Mouse (Mus musculus) embryonic facial prominence, embryonic 11.5 days (tissue): Measurements from ENCODE around the gene Olfr1381. TPM values are rescaled to one million over a fixed set of nuclear protein-coding genes. Genes with fewer than 3 reads are reported as not detected.
"Not testable (repeated sequence)": the region's sequence is repeated elsewhere in the genome, so short reads cannot be mapped to it uniquely, and the experiment has no call there.

Experiments
- ATAC-seq: fragments of 200-750 bp; cut with Nextera tagmentation; replicated peaks from 2 replicates; pipeline ENCODE4 v1.8.0; 2017; ENCODE audit warnings: low read depth; ENCODE audit not compliant: insufficient number of reproducible peaks, low FRiP score, low TSS enrichment
- DNase-seq: peaks from one replicate; pipeline ENCODE4 v3.0.0-alpha.2; 2015; ENCODE audit warnings: low spot score
- H3K27ac ChIP-seq: fragments of 300-500 bp; sonication (generic); replicated peaks from 2 replicates; pipeline ENCODE4 v1.5.1; 2014; ENCODE audit warnings: mild to moderate bottlenecking, low read depth, low read length, control low read depth
- H3K27me3 ChIP-seq: fragments of 300-500 bp; sonication (generic); 2 replicates; pipeline ENCODE4 v1.6.1; 2014; ENCODE audit warnings: mild to moderate bottlenecking, low read length, moderate library complexity, mixed read lengths; ENCODE audit not compliant: control insufficient read depth, insufficient read depth
- H3K36me3 ChIP-seq: fragments of 300-500 bp; sonication (generic); replicated peaks from 2 replicates; pipeline ENCODE4 v1.6.1; 2014; ENCODE audit warnings: low read depth, mild to moderate bottlenecking, low read length, moderate library complexity, mixed read lengths; ENCODE audit not compliant: control insufficient read depth, insufficient read depth
- H3K4me1 ChIP-seq: fragments of 300-500 bp; sonication (generic); 2 replicates; pipeline ENCODE4 v1.6.1; 2014; ENCODE audit warnings: low read length, mixed read lengths; ENCODE audit not compliant: control insufficient read depth, insufficient read depth
- H3K4me2 ChIP-seq: fragments of 300-500 bp; sonication (generic); 2 replicates; pipeline ENCODE4 v1.6.1; 2014; ENCODE audit warnings: low read depth, mild to moderate bottlenecking, control low read depth, low read length, moderate library complexity
- H3K4me3 ChIP-seq: fragments of 300-500 bp; sonication (generic); 2 replicates; pipeline ENCODE4 v1.5.1; 2014; ENCODE audit warnings: low read depth, low read length, control low read depth
- H3K9ac ChIP-seq: fragments of 300-500 bp; sonication (generic); replicated peaks from 2 replicates; pipeline ENCODE4 v1.6.1; 2014; ENCODE audit warnings: mild to moderate bottlenecking, control low read depth, low read length
- H3K9me3 ChIP-seq: fragments of 300-500 bp; sonication (generic); replicated peaks from 2 replicates; pipeline ENCODE4 v1.6.1; 2016; ENCODE audit warnings: mild to moderate bottlenecking, low read length, inconsistent platforms, mixed read lengths; ENCODE audit not compliant: control insufficient read depth
- WGBS: fragments of 180-500 bp; shearing (Covaris S2); extraction: QIAGEN DNeasy Blood & Tissue Kit; methylation state at CpG from one replicate; pipeline ENCODE4 v1.1.7; 2014; 5-methylcytosine and 5-hydroxymethylcytosine counted together
- polyA plus RNA-seq: library from polyadenylated mRNA; unstranded; fragments of >200 nt; fragmentation: Nextera tagmentation; extraction: Ambion mirVana; gene quantifications from 2 replicates; pipeline ENCODE4 v1.2.1, GENCODE M21; 2014

Olfr1381 gene
- polyA plus RNA-seq, result not detected in 2 replicates

DNA sequence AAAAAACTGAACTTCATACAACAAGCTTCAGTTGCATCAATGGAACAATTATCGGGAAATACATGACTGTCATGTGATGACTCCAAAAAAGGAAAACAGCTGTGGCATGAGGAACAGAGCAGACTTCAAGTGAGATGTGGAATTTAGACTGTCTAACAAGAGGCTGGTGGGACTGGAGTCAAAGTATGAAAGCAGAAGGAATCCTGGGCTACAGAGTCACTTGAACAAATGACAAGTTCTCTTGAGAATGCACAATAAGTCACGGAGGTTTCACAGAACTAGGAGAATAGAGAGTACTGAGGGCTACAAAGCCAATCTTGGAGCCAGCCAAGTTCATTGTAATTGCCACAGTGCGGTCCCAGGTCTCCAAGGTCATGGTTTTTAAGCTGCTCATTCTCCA, at the start of gene Olfr1381:
Olfr1381 (plus strand) TSS at position 301 of the 400 bp plus-strand sequence.
- not testable (repeated sequence) for H3K9me3 ChIP-seq, H3K36me3 ChIP-seq, ATAC-seq, H3K27ac ChIP-seq, H3K4me1 ChIP-seq, H3K4me3 ChIP-seq, H3K27me3 ChIP-seq, DNase-seq, H3K9ac ChIP-seq, H3K4me2 ChIP-seq
- WGBS, result 74% methylated on average over 3 of the region's 3 CpGs

DNA sequence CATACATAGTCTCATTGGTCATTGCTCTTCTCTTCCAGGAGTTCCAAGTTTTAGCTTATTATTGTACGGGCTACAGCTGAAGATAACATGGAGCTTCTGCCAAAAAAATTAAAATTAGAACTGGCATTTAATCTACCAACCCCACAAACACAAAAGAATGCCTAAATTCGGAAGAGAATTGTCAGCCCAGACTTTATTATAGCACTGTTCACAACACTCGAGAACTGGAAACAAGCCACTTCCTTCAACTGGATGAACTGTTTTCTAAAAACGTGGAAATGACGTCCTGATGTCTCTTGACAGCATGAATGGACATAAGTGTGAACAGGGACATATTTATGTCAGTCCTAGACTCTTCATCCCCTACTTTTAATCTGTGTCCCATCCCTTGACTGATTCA, 25.2 kb upstream of the Olfr1381 start:
- ATAC-seq (no peak), DNase-seq (no peak)
- Histone ChIP-seq H3K27ac (no peak overlapping the region), H3K4me1 (no peaks in the 10 kb centered on the region), H3K27me3 (no peaks in the 10 kb centered on the region), H3K4me2 (no peak overlapping the region), H3K4me3 (no peak overlapping the region), H3K9me3 (no peaks in the 10 kb centered on the region), H3K9ac (no peak overlapping the region), H3K36me3 (no peaks in the 10 kb centered on the region)
- WGBS, result 71% methylated on average over 5 of the region's 5 CpGs

DNA sequence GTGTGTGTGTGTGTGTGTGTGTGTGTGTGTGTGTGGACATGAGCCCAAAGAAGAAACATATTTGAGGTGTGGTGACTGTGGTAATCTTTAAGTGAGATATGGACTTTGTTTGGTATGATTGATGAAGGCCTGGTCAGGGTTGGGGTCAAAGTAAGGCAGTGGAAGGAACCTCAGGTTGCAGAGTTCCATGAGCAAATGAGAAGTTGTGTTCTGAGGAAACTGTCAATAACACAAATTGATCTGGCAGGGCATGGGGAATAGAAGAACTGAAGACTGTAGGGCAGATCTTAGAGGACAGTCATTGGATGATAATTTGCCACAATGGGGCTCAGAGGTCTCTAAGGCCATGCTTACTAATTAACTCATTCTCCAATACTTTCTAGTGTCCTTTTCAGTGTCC, 23.9 kb upstream of the Olfr1381 start, which contains the start of gene Olfr1383:
Olfr1383 (plus strand) TSS at position 301 of the 400 bp plus-strand sequence.
- no peak for DNase-seq
- Histone ChIP-seq H3K9ac (no peak within 1 kb of the TSS), H3K27ac (no peak within 1 kb of the TSS), H3K9me3 (no peaks in the 10 kb centered on the region), H3K36me3 (no peaks in the 10 kb centered on the region), H3K4me2 (no peak within 1 kb of the TSS), H3K27me3 (no peaks in the 10 kb centered on the region), H3K4me1 (no peaks in the 10 kb centered on the region), H3K4me3 (no peak within 1 kb of the TSS)
- ATAC-seq, result no peak

DNA sequence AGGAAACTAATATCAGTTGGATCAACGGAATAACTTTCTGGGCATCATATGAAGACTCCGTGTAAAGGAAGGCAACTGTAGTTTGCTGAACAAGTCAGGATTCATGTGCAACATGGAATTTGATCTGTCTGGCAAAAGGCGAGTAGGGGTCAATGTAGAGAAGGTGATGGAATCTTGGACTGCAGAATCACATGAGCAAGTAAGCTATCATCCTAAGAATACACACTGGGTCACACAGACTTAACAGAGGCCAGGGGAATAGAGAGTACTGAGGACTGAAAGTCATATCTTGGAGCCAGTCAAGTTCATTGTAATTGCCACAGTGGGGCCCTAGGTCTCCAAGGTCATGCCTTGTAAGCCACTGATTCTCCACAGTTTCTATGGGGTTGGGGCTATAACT, 15.3 kb upstream of the Olfr1381 start, which contains the start of gene Olfr1382:
Olfr1382 (plus strand) TSS at position 301 of the 400 bp plus-strand sequence.
- H3K4me1 ChIP-seq, result no peaks in the 10 kb centered on the region
- no peak within 1 kb of the TSS for H3K4me2 ChIP-seq
- no peaks in the 10 kb centered on the region for H3K27me3 ChIP-seq
- no peak within 1 kb of the TSS for H3K9ac ChIP-seq
- no peak within 1 kb of the TSS for H3K27ac ChIP-seq
- H3K36me3 ChIP-seq, result no peaks in the 10 kb centered on the region
- no peaks in the 10 kb centered on the region for H3K9me3 ChIP-seq
- no peak within 1 kb of the TSS for H3K4me3 ChIP-seq
- 85% methylated on average over 3 of the region's 3 CpGs for whole genome bisulfite sequencing
- no peak for DNase-seq
- no peak for ATAC-seq

DNA sequence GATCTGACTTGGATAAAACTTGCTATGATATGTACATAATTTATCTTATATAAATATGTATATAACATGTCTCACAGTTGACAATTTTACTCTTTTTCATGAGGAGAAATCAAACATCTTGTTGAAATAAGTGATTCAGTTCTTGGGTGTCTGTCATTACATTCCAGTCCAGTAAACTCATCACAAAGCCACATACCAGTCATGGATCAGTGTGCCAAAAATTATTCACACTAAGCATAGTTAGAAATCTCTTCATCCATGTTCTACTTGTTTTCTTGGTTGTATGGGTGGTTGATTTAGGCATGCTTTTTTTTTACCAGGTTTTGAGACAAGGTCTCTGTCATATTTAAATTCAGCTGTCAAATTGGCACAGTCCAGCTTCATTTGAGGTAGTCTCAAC, 10.5 kb upstream of the Olfr1381 start:
- H3K36me3 ChIP-seq, result no peaks in the 10 kb centered on the region
- H3K27ac ChIP-seq, result no peak overlapping the region
- no peak for DNase-seq
- H3K9me3 ChIP-seq, result no peaks in the 10 kb centered on the region
- no peak overlapping the region for H3K9ac ChIP-seq
- no peak overlapping the region for H3K4me2 ChIP-seq
- no peak overlapping the region for H3K4me3 ChIP-seq
- no peak for ATAC-seq
- H3K4me1 ChIP-seq, result no peaks in the 10 kb centered on the region
- no peaks in the 10 kb centered on the region for H3K27me3 ChIP-seq

DNA sequence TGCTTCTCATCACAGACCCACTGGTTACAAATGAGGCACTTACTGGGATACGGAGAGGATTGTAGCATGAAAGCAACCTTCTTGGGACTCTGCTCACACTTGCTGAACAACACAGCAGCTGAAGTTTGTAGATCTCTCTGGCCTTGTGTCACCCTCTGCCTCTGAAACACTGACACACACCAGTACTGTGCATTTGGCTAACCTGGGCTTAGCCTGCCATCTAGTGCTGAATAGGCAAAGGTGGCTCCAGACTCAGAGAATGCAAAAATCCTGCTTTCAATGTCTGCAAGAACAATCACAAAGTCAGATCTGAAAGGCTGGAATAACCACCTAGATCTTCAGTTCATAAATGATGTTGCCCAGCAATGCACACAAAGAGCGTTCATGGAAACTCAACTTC, 6.6 kb upstream of the Olfr1381 start:
- not testable (repeated sequence) for H3K27ac ChIP-seq, H3K9ac ChIP-seq, H3K4me3 ChIP-seq, H3K4me2 ChIP-seq, H3K4me1 ChIP-seq, H3K36me3 ChIP-seq, H3K27me3 ChIP-seq, H3K9me3 ChIP-seq, ATAC-seq
- WGBS, result 84% methylated on average over 2 of the region's 2 CpGs
- DNase-seq, result peak; percentile 1

DNA sequence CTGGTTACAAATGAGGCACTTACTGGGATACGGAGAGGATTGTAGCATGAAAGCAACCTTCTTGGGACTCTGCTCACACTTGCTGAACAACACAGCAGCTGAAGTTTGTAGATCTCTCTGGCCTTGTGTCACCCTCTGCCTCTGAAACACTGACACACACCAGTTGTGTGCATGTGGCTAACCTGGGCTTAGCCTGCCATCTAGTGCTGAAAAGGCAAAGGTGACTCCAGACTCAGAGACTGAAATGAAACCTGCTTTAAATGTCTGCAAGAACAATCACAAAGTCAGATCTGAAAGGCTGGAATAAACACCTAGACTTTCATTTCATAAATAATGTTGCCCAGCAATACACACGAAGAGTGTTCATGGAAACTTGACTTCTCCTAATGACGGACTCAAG, 10.8 kb downstream of the Olfr1381 start:
- H3K36me3 ChIP-seq, DNase-seq, H3K27me3 ChIP-seq, H3K9me3 ChIP-seq, H3K9ac ChIP-seq, H3K27ac ChIP-seq, H3K4me2 ChIP-seq, ATAC-seq, H3K4me3 ChIP-seq, H3K4me1 ChIP-seq: not testable (repeated sequence)
- WGBS, result 80% methylated on average over 3 of the region's 3 CpGs

DNA sequence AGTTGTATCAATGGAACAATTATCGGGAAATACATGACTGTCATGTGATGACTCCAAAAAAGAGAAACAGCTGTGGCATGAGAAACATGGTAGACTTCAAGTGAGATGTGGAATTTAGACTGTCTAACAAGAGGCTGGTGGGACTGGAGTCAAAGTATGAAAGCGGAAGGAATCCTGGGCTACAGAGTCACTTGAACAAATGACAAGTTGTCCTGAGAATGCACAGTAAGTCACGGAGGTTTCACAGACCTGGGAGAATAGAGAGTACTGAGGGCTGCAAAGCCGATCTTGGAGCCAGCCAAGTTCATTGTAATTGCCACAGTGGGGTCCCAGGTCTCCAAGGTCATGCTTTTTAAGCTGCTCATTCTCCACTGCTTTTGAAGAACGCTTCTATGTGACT, 13.3 kb downstream of the Olfr1381 start, which contains the start of gene Olfr1380:
Olfr1380 (plus strand) TSS at position 301 of the 400 bp plus-strand sequence.
- not testable (repeated sequence) for H3K9me3 ChIP-seq, ATAC-seq, DNase-seq, H3K36me3 ChIP-seq, H3K27me3 ChIP-seq, H3K9ac ChIP-seq, H3K4me3 ChIP-seq, H3K4me2 ChIP-seq, H3K27ac ChIP-seq, H3K4me1 ChIP-seq
- 69% methylated on average over 5 of the region's 5 CpGs for WGBS
